Mouse (Mus musculus): ENCODE results near the gene Lrrc29.
A peak's percentile ranks its signal among the peaks of the same experiment; 100 is the strongest.
"Not testable (repeated sequence)": the region's sequence is repeated elsewhere in the genome, so short reads cannot be mapped to it uniquely, and the experiment has no call there.

Lrrc29 gene

GRCm38 (mm10) chr8:105308428-105308827 is 17.6 kb downstream of the Lrrc29 start:
- DNase-seq = no peak

- peak in 1 of 2 experiments; percentile 51 for DNase-seq
Observed at GRCm38 (mm10) chr8:105307670-105308069, 18.4 kb downstream of the Lrrc29 start.

GRCm38 (mm10) chr8:105306146-105306691 is 19.9 kb downstream of the Lrrc29 start:
- no peak for DNase-seq

- peak; percentile 87 to 95 for DNase-seq
Observed at GRCm38 (mm10) chr8:105305211-105306145, 20.6 kb downstream of the Lrrc29 start, which contains the start of gene Elmo3. Gene Elmo3, plus strand, starts transcription at chr8:105305601.

- DNase-seq = peak in 1 of 2 experiments; percentile 36
Observed at GRCm38 (mm10) chr8:105304325-105305210, 21.5 kb downstream of the Lrrc29 start.

GRCm38 (mm10) chr8:105303874-105304273 is 22.2 kb downstream of the Lrrc29 start:
- no peak for DNase-seq

DNA sequence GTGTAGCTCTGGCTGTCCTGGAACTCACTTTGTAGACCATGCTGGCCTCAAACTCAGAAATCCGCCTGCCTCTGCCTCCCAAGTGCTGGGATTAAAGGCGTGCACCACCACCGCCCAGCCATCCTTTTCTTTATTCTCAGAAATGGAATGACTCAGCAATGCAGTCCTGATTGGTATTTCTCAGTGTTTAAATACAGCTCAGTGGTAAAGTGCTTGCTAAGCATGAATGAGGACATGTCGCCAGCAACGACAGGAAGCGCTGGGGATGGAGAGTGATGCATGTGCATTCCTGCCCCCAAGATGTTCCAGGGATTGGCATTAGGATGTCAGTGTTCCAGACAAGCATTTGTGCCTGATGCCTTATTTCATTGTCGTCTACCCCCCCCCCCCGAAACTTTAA is 22.7 kb downstream of the Lrrc29 start:
- no peak for DNase-seq

GRCm38 (mm10) chr8:105299962-105300361 is 26.1 kb downstream of the Lrrc29 start:
- peak in 1 of 2 experiments; percentile 46 for DNase-seq

DNA sequence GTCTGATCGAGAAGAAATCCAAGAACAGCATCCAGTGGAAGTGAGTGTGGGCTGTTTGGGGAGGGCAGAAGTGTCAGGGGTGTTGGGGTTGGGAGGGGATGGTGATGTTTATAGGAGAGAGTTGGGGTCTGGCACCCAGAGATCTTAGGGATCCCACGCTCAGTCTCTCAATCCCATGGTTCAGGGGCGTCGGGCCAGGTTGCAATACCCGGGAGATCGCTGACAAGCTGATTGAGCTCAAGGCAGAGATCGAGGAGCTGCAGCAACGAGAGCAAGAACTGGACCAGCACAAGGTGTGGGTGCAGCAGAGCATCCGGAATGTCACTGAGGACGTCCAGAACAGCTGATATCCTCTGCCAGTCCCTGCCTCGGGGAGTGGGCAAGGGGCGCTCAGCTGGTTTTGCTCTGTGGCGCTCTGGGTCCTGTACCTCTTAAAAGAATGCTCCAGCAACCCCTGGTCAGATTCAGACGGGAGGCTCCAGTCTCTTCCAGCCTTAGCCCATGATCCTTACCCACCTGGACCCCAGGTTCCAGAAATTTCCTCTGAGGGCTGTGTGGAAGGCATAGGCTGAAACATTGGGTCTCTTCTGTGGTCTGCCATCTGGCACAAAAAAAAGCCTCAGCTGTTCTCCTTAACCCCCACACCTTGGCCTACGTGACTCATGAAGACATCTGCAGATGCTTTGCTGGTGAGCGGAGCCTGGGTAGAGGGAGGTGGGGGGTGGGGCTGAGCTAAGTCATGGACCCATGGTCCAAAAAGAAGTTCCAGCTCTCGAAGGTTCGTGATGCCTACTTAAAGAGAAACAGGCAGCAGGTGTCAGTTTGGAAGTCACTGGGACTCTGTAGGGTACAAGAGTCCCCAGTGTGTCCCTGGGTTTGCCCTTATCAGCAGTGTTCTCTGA is 27.5 kb downstream of the Lrrc29 start:
- DNase-seq = peak in 1 of 2 experiments; percentile 33

- peak; percentile 95 to 97 for DNase-seq
Observed at GRCm38 (mm10) chr8:105297511-105298192, 28.4 kb downstream of the Lrrc29 start, which contains the start of gene E2f4. Gene E2f4, plus strand, starts transcription at chr8:105297663.

DNA sequence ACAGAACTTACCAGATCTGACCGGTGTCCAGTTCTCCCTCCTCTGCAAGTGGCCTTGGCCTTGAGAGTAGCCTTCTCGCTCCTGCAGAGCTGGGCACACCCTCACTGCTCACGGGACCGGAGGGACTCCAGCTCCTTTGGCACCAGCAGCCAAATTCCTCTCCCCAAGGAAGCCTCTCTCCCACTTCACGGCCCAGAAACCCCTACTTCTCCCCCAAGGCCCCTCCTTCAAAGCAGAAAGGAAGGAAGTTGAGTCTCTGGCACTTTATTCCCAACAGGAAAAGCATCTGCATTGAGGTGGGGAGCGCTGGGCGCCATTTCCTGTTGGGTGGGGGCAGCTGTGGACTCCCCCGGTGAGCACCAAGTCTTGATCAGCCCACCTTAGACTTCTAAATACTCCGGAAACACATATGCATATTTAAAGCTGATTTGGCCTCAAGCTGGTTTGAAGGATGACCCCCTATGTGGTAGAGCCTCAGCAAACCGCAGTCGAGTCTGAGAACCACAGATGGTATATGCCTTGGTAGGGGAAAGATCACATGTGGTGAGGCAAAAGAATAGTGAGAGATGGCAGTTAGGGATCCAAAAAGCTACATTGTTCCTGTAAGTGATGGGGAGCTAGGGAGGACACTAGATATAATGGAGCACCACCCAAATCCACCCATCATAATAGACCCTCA is 30.0 kb downstream of the Lrrc29 start, which contains the start of gene Exoc3l:
Exoc3l (minus strand) TSS at position 207 of the 679 bp plus-strand sequence.
- DNase-seq = peak; percentile 35 to 72

GRCm38 (mm10) chr8:105295256-105295655 is 30.8 kb downstream of the Lrrc29 start:
- DNase-seq = no peak

DNA sequence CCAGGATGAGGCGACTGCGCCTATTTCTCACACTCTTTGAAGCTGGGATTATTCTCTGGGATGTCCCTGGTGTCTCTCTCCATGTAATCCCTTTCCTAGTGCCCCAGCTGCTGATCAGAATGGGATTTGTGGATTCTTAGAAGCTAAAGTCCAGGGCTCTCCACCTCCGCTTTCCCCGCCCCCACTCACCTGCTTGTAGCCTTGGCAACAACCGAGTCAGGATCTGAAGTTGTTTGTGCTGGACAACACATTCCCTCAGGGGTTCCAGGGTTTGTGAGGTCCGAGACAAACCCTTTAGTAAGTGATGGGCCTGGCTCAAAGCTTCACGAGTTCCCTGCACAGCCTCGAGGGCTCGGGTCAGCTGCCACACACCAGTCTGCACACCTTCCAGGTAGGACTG is 31.3 kb downstream of the Lrrc29 start:
- no peak for DNase-seq

DNA sequence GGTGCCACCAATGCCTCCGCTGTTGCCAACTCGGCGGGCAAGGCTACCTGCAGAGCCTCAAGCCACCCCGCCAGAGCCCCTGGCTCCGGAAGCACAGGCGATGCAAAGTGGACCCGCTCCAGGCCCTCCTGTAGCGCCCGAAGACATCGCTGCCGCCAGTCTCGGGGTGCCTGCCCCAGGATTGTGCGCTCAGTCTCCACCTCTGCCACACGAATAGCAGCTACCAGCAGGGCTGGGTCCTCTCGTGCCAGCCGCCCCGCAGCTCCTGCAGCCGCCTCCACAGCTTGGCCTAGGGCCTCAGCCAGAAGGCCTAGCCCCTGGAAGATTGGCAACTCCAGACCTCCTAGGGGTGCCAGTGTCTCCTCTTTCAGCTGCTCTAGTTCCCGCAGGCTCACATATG is 32.7 kb downstream of the Lrrc29 start:
- DNase-seq = no peak

DNA sequence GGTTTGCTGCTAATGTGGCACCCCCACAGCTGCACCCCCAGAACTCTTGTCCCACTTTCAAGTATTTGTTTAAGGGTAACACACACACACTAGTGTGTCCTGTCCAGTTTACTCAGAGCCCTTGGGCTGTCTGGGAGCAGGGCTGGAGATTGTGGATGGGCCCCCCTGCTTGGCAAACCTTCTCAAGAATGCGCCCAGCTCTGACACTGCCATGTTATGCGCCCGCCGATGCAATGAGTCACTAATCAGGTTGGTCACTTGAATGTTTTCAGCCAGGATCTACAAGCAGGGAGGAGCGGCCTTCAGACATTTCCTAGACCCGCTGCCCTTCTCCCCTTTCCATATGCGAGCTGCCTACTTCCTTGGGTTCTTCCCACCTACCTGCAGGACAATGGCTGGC is 33.6 kb downstream of the Lrrc29 start:
- peak in 1 of 2 experiments; percentile 33 for DNase-seq

DNA sequence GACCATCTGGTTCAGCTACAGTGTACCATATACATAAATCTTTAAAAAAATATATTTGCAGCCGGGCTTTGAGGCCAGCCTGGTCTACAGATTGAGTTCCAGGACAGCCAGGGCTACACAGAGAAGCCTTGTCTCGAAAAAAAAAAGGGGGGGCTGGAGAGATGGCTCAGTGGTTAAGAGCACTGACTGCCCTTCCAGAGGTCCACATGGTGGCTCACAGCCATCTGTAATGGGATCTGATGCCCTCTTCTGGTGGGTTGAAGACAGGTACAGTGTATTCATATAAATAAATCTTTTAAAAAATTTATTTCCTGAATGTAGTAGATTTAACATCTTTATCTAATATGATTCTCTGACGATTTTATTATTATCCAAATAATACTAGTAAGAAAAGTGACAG is 34.3 kb downstream of the Lrrc29 start:
- DNase-seq = not testable (repeated sequence)

DNA sequence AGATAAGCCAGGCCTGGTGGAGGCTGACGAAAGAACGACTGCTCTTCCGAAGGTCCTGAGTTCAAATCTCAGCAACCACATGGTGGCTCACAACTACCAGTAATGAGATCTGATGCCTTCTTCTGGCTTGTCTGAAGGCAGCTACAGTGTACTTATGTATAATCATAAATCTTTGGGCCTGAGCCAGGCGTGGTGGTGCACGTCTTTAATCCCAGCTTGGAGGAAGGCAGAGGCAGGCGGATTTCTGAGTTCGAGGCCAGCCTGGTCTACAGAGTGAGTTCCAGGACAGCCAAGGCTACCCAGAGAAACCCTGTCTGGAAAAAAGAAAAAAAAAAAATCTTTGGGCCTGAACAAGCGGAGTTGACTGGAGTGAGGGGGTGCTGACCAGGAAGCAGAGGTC is 34.7 kb downstream of the Lrrc29 start:
- not testable (repeated sequence) for DNase-seq

- DNase-seq = peak; percentile 91 to 98
Observed at GRCm38 (mm10) chr8:105290554-105291314, 35.3 kb downstream of the Lrrc29 start.

- DNase-seq = peak; percentile 42 to 58
Observed at GRCm38 (mm10) chr8:105289805-105290460, 36.1 kb downstream of the Lrrc29 start, which contains the start of gene 4931428F04Rik. Gene 4931428F04Rik, minus strand, starts transcription at chr8:105289864.

Measured in kidney, postnatal 25 days (tissue).